Mouse (Mus musculus) Patski (cell line): Measurements from ENCODE around the gene Azin2. TPM values are rescaled to one million over a fixed set of nuclear protein-coding genes. Genes with fewer than 3 reads are reported as not detected.

Experiments used
- ATAC-seq: fragments of 100-300 bp; one replicate; pipeline ENCODE4 v1.8.0; 2021
- CTCF ChIA-PET: fragments of 350-600 bp; sonication (Branson Sonifier 250); formaldehyde crosslinking; loops from one replicate; lab custom pipeline; 2022; ENCODE audit warnings: inconsistent platforms; lab: Charles Lee
- POLR2A ChIA-PET: fragments of 350-600 bp; sonication (Branson Sonifier 250); formaldehyde crosslinking; loops from one replicate; lab custom pipeline; 2022; ENCODE audit warnings: antibody characterized with exemption, inconsistent platforms; lab: Charles Lee
- DNase-seq: peaks from one replicate; pipeline ENCODE4 v3.0.0-alpha.2; 2011; ENCODE audit warnings: low read depth, low spot score
- H3K27me3 ChIP-seq: fragments of 371-371 bp; one replicate; pipeline ENCODE4 v1.5.1; 2021
- CTCF ChIP-seq: fragments of 100-300 bp; IDR thresholded peaks from one replicate; pipeline ENCODE4 v1.5.1; 2021
- in situ Hi-C: fragments of 300-500 bp; cut with MboI; formaldehyde crosslinking; loops from 3 replicates; pipeline ENCODE4 v1.11.1; 2018; ENCODE audit warnings: low pct_unique_long_range_greater_than_20kb, mixed read lengths
- polyA plus RNA-seq: library from polyadenylated mRNA; unstranded; gene quantifications from one replicate; pipeline ENCODE4 v1.2.3, GENCODE M21; 2021

Azin2 gene
- polyA plus RNA-seq, 1 experiment from 2014 or later, result 18.0 TPM

- no peaks in the 10 kb centered on the region for H3K27me3 ChIP-seq
- ChIA-PET CTCF (interaction anchor here (1.2 kb wide), 1 partner anchor 121 kb away, joined by 3 read pairs; no protein-coding TSS in a partner anchor), POLR2A (interaction anchor here (0.7 kb wide), 1 partner anchor 321 kb away, joined by 3 read pairs; the partner anchor contains the start of gene Sync)
- DNase-seq (no peak), ATAC-seq (no peak)
- in situ Hi-C loops, result no loop called here
- no peak for TF ChIP-seq CTCF
These were observed 4.5 kb upstream of the Azin2 start for GRCm38 (mm10) chr4:128966751-128967150.

GRCm38 (mm10) chr4:128962926-128963290 is 666 bp upstream of the Azin2 start:
- no peak for DNase-seq
- ATAC-seq, result peak; percentile 14
- TF ChIP-seq CTCF, result no peak
- in situ Hi-C loops, result no loop called here
- POLR2A ChIA-PET, result no interaction called here
- no peaks in the 10 kb centered on the region for H3K27me3 ChIP-seq
- CTCF ChIA-PET, result interaction anchor here (0.9 to 1.6 kb wide), 2 partner anchors 8 to 13 kb away, joined by 4 read pairs; no protein-coding TSS in a partner anchor

- ChIA-PET POLR2A (interaction anchor here (1.1 kb wide), 1 partner anchor 15 kb away, joined by 5 read pairs; no protein-coding TSS in a partner anchor), CTCF (no interaction called here)
- ATAC-seq, result no peak
- in situ Hi-C loops, result no loop called here
- no peak for DNase-seq
- no peaks in the 10 kb centered on the region for H3K27me3 ChIP-seq
- no peak for TF ChIP-seq CTCF
These were observed 777 bp downstream of the Azin2 start for GRCm38 (mm10) chr4:128961301-128962028.

GRCm38 (mm10) chr4:128959676-128960075 is 2.6 kb downstream of the Azin2 start:
- ATAC-seq (no peak), DNase-seq (no peak)
- ChIA-PET POLR2A (no interaction called here), CTCF (interaction anchor here (1.5 kb wide), 1 partner anchor 124 kb away, joined by 8 read pairs; no protein-coding TSS in a partner anchor)
- no peaks in the 10 kb centered on the region for H3K27me3 ChIP-seq
- in situ Hi-C loops, result loop anchor here (5.0 kb wide), 1 partner anchor 128 kb away; no protein-coding TSS in a partner anchor
- TF ChIP-seq CTCF, result no peak

- ChIA-PET POLR2A (no interaction called here), CTCF (interaction anchor here (1.5 kb wide), 1 partner anchor 124 kb away, joined by 8 read pairs; no protein-coding TSS in a partner anchor)
- ATAC-seq (no peak), DNase-seq (no peak)
- H3K27me3 ChIP-seq, result no peaks in the 10 kb centered on the region
- in situ Hi-C loops, result loop anchor here (5.0 kb wide), 1 partner anchor 128 kb away; no protein-coding TSS in a partner anchor
- TF ChIP-seq CTCF, result no peak
These were observed 3.4 kb downstream of the Azin2 start for GRCm38 (mm10) chr4:128958849-128959248.

GRCm38 (mm10) chr4:128958156-128958555 is 4.1 kb downstream of the Azin2 start:
- CTCF ChIA-PET, result interaction anchor here (0.6 to 1.6 kb wide), 3 partner anchors 33 to 125 kb away, joined by 3 to 11 read pairs (median 3); no protein-coding TSS in a partner anchor
- in situ Hi-C loops, result loop anchor here (5.0 kb wide), 1 partner anchor 129 kb away; no protein-coding TSS in a partner anchor
- no peak for DNase-seq
- POLR2A ChIA-PET, result interaction anchor here (0.5 to 1.1 kb wide), 2 partner anchors 38 to 129 kb away, joined by 3 read pairs; no protein-coding TSS in a partner anchor
- no peak for TF ChIP-seq CTCF
- H3K27me3 ChIP-seq, result no peaks in the 10 kb centered on the region
- ATAC-seq, result no peak

- in situ Hi-C loops, result loop anchor here (5.0 kb wide), 1 partner anchor 130 kb away; no protein-coding TSS in a partner anchor
- peak; percentile 68 for ATAC-seq
- ChIA-PET POLR2A (interaction anchor here (0.5 to 1.1 kb wide), 3 partner anchors 39 to 158 kb away, joined by 3 read pairs; no protein-coding TSS in a partner anchor), CTCF (interaction anchor here (0.6 to 1.6 kb wide), 3 partner anchors 32 to 126 kb away, joined by 3 to 11 read pairs (median 3); no protein-coding TSS in a partner anchor)
- H3K27me3 ChIP-seq, result no peaks in the 10 kb centered on the region
- DNase-seq, result peak; percentile 70
- TF ChIP-seq CTCF, result no peak
These were observed 4.9 kb downstream of the Azin2 start for GRCm38 (mm10) chr4:128957155-128957911.

GRCm38 (mm10) chr4:128953851-128954250 is 8.4 kb downstream of the Azin2 start:
- POLR2A ChIA-PET, result interaction anchor here (0.7 kb wide), 1 partner anchor 472 kb away, joined by 7 read pairs; no protein-coding TSS in a partner anchor
- H3K27me3 ChIP-seq, result no peaks in the 10 kb centered on the region
- no peak for TF ChIP-seq CTCF
- DNase-seq (no peak), ATAC-seq (no peak)
- CTCF ChIA-PET, result interaction anchor here (1.4 kb wide), 1 partner anchor 129 kb away, joined by 3 read pairs; no protein-coding TSS in a partner anchor
- in situ Hi-C loops, result no loop called here

GRCm38 (mm10) chr4:128950461-128950860 is 11.8 kb downstream of the Azin2 start:
- in situ Hi-C loops, result no loop called here
- no peak for ATAC-seq
- CTCF ChIA-PET, result interaction anchor here (1.0 kb wide), 1 partner anchor 19 kb away, joined by 3 read pairs; no protein-coding TSS in a partner anchor

GRCm38 (mm10) chr4:128949470-128950005 is 12.7 kb downstream of the Azin2 start:
- H3K27me3 ChIP-seq, result no peaks in the 10 kb centered on the region
- ATAC-seq, result no peak
- CTCF ChIA-PET, result no interaction called here
- no peak for TF ChIP-seq CTCF
- in situ Hi-C loops, result no loop called here
- POLR2A ChIA-PET, result no interaction called here
- DNase-seq, result no peak

More at GRCm38 (mm10) chr4:128950461-128950860, 11.8 kb downstream of the Azin2 start:
- TF ChIP-seq CTCF, result no peak
- no peak for DNase-seq
- H3K27me3 ChIP-seq, result no peaks in the 10 kb centered on the region
- POLR2A ChIA-PET, result no interaction called here
